Mouse (Mus musculus) erythroblast, embryonic 14.5 days (primary cell): ENCODE data around the gene Psmc3ip. TPM values are rescaled to one million over a fixed set of nuclear protein-coding genes. Genes with fewer than 3 reads are reported as not detected.
A peak's percentile ranks its signal among the peaks of the same experiment; 100 is the strongest.

Experiments
- H3K27me3 ChIP-seq: 2 replicates; pipeline ENCODE4 v1.6.1; 2012; ENCODE audit warnings: inconsistent platforms; ENCODE audit not compliant: control insufficient read depth
- H3K36me3 ChIP-seq: 2 replicates; pipeline ENCODE4 v1.6.1; 2012; ENCODE audit warnings: mild to moderate bottlenecking, inconsistent platforms; ENCODE audit not compliant: control insufficient read depth
- H3K4me1 ChIP-seq: 2 replicates; pipeline ENCODE4 v1.6.1; 2012; ENCODE audit warnings: inconsistent platforms; ENCODE audit not compliant: control insufficient read depth
- H3K4me3 ChIP-seq: replicated peaks from 2 replicates; pipeline ENCODE3; 2012; ENCODE audit warnings: moderate library complexity, mild to moderate bottlenecking, inconsistent platforms
- H3K9me3 ChIP-seq: 2 replicates; pipeline ENCODE4 v1.6.1; 2012; ENCODE audit warnings: low read length, inconsistent platforms, mixed read lengths; ENCODE audit not compliant: control insufficient read depth
- GATA1 ChIP-seq: IDR thresholded peaks from 2 replicates; pipeline ENCODE4 v1.6.1; 2012; ENCODE audit warnings: low read length, inconsistent platforms, mixed read lengths
- TAL1 ChIP-seq: IDR thresholded peaks from 3 replicates; pipeline ENCODE4 v1.6.1; 2012; ENCODE audit warnings: low read length, inconsistent platforms, mixed read lengths
- polyA plus RNA-seq: library from polyadenylated mRNA; stranded (reverse); fragments of >175 nt; gene quantifications from 2 replicates; pipeline ENCODE4 v1.2.3, GENCODE M21; 2012

Gene Psmc3ip
- polyA plus RNA-seq, 1 experiment: 5.2 TPM

- H3K36me3 ChIP-seq: peaks cover 66% of the 10 kb centered on the region
- H3K4me1 ChIP-seq: peaks cover 54% of the 10 kb centered on the region
- H3K4me3 ChIP-seq: peak within 1 kb of the TSS; percentile 88
- no peaks in the 10 kb centered on the region for H3K9me3 ChIP-seq
- H3K27me3 ChIP-seq: no peaks in the 10 kb centered on the region
- TF ChIP-seq TAL1 (no peak), GATA1 (no peak; the same call in 1 of the 2 replicates)
Measured at GRCm38 (mm10) chr11:101119761-101120544, 24.7 kb upstream of the Psmc3ip start, which contains the start of the genes Retreg3 and Tubg1. TSS of gene Retreg3 (minus strand) at chr11:101119893. TSS of gene Tubg1 (plus strand) at chr11:101119938.

GRCm38 (mm10) chr11:101119131-101119760 is 24.0 kb upstream of the Psmc3ip start:
- peak overlapping the region; percentile 88 for H3K4me3 ChIP-seq
- peaks cover 64% of the 10 kb centered on the region for H3K36me3 ChIP-seq
- no peaks in the 10 kb centered on the region for H3K9me3 ChIP-seq
- TF ChIP-seq TAL1 (no peak), GATA1 (no peak)
- H3K27me3 ChIP-seq: no peaks in the 10 kb centered on the region
- peaks cover 54% of the 10 kb centered on the region for H3K4me1 ChIP-seq

- TF ChIP-seq GATA1 (no peak), TAL1 (no peak)
- Histone ChIP-seq H3K4me3 (peak overlapping the region; percentile 88), H3K27me3 (no peaks in the 10 kb centered on the region), H3K4me1 (peaks cover 54% of the 10 kb centered on the region), H3K9me3 (peaks cover under 1% of the 10 kb centered on the region; the same call in 1 of the 2 replicates), H3K36me3 (peaks cover 61% of the 10 kb centered on the region)
Measured at GRCm38 (mm10) chr11:101118105-101118504, 22.9 kb upstream of the Psmc3ip start.

DNA sequence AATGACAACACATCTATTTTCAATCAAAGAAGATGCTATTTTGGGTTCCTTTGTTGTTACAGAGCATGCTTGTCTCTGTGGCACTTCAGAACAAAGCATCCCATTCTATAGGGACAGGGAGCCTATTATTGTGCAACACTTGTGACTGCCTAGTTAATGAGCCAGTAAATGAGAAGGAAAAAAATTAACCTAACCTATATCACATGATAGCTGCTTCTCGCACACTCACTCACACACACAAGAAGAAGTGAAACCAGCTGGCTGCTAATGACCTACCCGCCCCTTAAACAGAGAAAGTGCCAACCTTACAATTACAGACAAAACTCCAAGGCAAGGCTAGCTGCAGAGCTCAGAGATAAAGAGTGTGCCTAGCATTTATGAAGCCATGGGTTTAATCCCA is 20.3 kb upstream of the Psmc3ip start:
- Histone ChIP-seq H3K4me3 (no peak overlapping the region), H3K27me3 (no peaks in the 10 kb centered on the region), H3K9me3 (peaks cover 3% of the 10 kb centered on the region), H3K4me1 (peaks cover 39% of the 10 kb centered on the region), H3K36me3 (peaks cover 59% of the 10 kb centered on the region)
- TF ChIP-seq GATA1 (no peak), TAL1 (no peak)

DNA sequence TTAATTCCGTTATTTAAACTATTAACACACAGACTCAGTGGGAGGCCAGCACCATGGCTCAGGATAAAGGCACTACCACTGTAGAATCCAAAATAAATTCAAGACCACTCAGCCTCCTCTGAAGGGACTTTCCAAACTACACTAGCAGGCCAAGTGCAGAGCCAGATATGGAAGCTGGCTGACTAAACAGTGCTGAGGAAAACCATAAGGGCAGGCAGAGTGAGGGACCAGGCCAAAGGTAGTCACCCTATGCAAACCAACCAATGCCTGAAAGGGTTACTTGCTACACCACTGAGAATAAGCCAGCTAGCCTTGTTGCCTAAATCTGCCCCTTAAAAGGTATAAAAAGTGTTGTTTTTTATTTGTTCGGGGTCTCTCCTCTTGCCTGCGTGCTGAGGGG is 16.9 kb upstream of the Psmc3ip start:
- Histone ChIP-seq H3K4me1 (peaks cover 17% of the 10 kb centered on the region), H3K27me3 (no peaks in the 10 kb centered on the region), H3K36me3 (peaks cover 67% of the 10 kb centered on the region), H3K9me3 (peaks cover 3% of the 10 kb centered on the region), H3K4me3 (no peak overlapping the region)
- TF ChIP-seq GATA1 (no peak), TAL1 (no peak)

- no peaks in the 10 kb centered on the region for H3K27me3 ChIP-seq
- peaks cover 66% of the 10 kb centered on the region for H3K36me3 ChIP-seq
- no peak for TF ChIP-seq GATA1
- TF ChIP-seq TAL1: no peak
- peaks cover 3% of the 10 kb centered on the region for H3K9me3 ChIP-seq
- no peak overlapping the region for H3K4me3 ChIP-seq
- peaks cover 13% of the 10 kb centered on the region for H3K4me1 ChIP-seq
Measured at GRCm38 (mm10) chr11:101111178-101111577, 15.9 kb upstream of the Psmc3ip start.

DNA sequence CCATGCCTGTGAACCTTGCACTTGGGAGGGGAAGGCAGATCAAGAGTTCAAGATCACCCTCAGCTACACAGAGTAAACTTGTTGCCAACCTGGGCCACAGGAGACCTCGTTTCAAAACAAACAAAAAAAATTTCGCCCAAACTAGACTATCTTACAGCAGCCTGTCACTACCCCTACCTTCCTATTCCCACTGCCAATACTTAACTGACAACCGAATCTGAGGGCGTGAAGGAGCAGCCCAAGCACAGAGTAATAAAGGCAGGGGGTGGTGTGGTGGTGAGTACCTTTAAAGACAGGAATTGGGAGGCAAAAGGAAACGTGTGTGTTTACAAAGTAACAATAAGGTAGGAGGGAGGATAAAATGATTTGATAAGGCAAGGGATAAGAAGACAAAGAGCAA is 15.5 kb upstream of the Psmc3ip start:
- peaks cover 11% of the 10 kb centered on the region for H3K4me1 ChIP-seq
- no peak overlapping the region for H3K4me3 ChIP-seq
- no peaks in the 10 kb centered on the region for H3K27me3 ChIP-seq
- peaks cover 66% of the 10 kb centered on the region for H3K36me3 ChIP-seq
- TF ChIP-seq GATA1 (no peak), TAL1 (no peak)
- H3K9me3 ChIP-seq: peaks cover 3% of the 10 kb centered on the region

DNA sequence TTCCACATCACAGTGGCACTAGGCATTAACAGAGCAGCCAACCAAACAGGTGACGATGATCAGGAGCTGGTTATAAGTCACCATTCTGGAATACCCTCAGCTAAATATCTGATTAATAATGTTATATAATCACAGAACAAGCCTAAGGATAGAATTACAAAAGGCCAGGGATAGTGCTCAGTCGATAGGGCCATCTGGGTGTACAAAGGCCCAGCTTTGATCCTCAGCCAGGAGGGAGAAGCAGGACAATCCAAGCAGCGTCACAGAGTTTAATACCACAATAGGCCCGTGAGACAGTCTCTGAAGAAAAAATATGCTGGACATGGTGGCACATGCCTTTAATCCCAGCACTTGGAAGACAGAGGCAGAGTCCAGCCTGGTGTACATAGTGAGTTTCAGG is 14.1 kb upstream of the Psmc3ip start:
- no peaks in the 10 kb centered on the region for H3K27me3 ChIP-seq
- peaks cover 7% of the 10 kb centered on the region for H3K4me1 ChIP-seq
- no peak for TF ChIP-seq TAL1
- TF ChIP-seq GATA1: no peak
- H3K4me3 ChIP-seq: no peak overlapping the region
- H3K9me3 ChIP-seq: peaks cover 3% of the 10 kb centered on the region
- H3K36me3 ChIP-seq: peaks cover 68% of the 10 kb centered on the region

DNA sequence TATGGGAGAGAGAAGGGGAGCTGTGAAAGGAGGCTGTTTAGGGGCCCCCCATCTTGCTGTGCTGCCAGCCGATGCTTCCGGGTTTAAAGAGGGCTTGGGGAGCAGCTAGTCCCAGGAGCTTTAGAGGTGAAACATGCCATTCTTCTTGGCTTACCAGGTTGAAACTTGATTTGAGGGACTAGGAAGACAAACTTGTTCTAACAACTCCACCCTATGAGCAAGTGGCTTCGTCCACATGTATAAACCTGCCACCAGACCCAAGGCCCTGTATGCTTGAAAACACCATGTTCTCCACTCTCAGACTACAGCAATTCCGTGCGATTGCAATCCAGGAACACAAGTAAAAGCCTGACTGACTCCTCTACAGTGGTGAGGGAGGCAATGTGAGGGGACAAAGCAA is 7.8 kb upstream of the Psmc3ip start:
- no peaks in the 10 kb centered on the region for H3K27me3 ChIP-seq
- peaks cover 96% of the 10 kb centered on the region for H3K36me3 ChIP-seq
- H3K4me3 ChIP-seq: no peak overlapping the region
- H3K4me1 ChIP-seq: peaks cover 1% of the 10 kb centered on the region; the same call in 1 of the 2 replicates
- H3K9me3 ChIP-seq: no peaks in the 10 kb centered on the region
- TF ChIP-seq TAL1: no peak
- TF ChIP-seq GATA1: no peak
